Mouse (Mus musculus) effector memory CD4-positive, alpha-beta T cell, adult 7 months (primary cell): ENCODE data around the gene Slc28a1. TPM values are rescaled to one million over a fixed set of nuclear protein-coding genes. Genes with fewer than 3 reads are reported as not detected.

Source experiments
- polyA plus RNA-seq: library from polyadenylated mRNA; unstranded; fragments of 100-300 nt; shearing (Covaris generic); gene quantifications from one replicate; pipeline ENCODE4 v1.2.1, GENCODE M21; 2017

Slc28a1 gene
- polyA plus RNA-seq = 0.13 TPM

GRCm38 (mm10) chr7:81114555-81114954, at the start of gene Slc28a1:
Gene Slc28a1 (plus strand): TSS chr7:81114799.

GRCm38 (mm10) chr7:81213347-81214152, 99.0 kb downstream of the Slc28a1 start, which contains the start of gene Pde8a:
Gene Pde8a (plus strand): TSS chr7:81213596.

Other genes starting within 250 kb of the Slc28a1 start
- 19.2 TPM for gene Wdr73, start 213.5 kb upstream of the Slc28a1 start, polyA plus RNA-seq
- 32.4 TPM for gene Nmb, start 209.7 kb upstream of the Slc28a1 start, polyA plus RNA-seq
- 286 TPM for gene Sec11a, start 167.0 kb upstream of the Slc28a1 start, polyA plus RNA-seq
- 77.6 TPM for gene Zfp592, start 121.1 kb upstream of the Slc28a1 start, polyA plus RNA-seq
- 0.17 TPM for gene Alpk3, start 57.2 kb upstream of the Slc28a1 start, polyA plus RNA-seq
- 9.6 TPM for gene Pde8a, start 98.8 kb downstream of the Slc28a1 start, polyA plus RNA-seq
- gene Rps17, start 230.5 kb downstream of the Slc28a1 start, polyA plus RNA-seq = 492 TPM